Mouse (Mus musculus): ENCODE measurements at regions not wholly inside any gene's neighbourhood (a gene's known extent, or its start where the extent isn't known, plus 50 kb on each side); places are given as distances from the start of the nearest gene placed in this dataset.
"Not testable (repeated sequence)": the region's sequence is repeated elsewhere in the genome, so short reads cannot be mapped to it uniquely, and the experiment has no call there.

DNA sequence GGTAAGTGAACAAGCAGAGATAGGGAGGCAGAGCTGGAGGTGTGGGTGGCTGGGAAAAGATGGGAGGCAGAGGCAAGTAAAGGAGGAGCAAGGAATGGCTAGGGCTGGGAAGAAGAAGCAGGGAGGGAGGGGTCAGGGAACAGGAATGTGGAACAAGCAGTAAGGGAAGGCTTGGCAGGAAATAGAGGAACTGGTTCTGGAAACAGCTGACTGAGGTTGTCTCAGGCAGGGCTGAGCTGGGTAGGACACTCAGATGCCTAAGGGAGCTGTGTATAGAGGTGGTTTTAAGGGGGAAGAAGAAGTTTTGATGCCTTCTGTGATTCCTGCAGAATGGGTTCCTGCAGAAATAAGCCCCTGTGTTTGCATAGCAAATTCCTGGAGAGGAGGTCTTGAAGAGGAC is 92.7 kb downstream of the Nucb2 start:
- no peak for DNase-seq

DNA sequence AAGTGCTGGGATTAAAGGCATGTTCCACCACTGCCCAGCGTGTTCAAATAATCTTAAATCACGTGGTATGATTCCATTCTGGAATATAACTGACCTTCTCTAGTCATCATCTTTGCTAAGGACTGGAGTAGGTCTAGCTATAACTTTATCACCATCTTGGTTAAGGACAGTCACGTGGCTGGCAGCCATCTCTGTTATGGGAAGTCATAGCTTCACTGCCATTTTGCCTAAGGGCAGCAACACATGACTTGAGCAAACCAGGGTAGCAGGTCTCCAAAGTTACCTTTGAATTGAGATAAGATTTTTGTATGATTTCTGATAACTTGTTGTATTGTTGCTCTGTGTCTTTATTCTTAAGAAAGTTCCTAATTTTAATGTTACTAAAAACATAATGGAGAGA is 96.2 kb downstream of the Nucb2 start:
- no peak for DNase-seq

DNA sequence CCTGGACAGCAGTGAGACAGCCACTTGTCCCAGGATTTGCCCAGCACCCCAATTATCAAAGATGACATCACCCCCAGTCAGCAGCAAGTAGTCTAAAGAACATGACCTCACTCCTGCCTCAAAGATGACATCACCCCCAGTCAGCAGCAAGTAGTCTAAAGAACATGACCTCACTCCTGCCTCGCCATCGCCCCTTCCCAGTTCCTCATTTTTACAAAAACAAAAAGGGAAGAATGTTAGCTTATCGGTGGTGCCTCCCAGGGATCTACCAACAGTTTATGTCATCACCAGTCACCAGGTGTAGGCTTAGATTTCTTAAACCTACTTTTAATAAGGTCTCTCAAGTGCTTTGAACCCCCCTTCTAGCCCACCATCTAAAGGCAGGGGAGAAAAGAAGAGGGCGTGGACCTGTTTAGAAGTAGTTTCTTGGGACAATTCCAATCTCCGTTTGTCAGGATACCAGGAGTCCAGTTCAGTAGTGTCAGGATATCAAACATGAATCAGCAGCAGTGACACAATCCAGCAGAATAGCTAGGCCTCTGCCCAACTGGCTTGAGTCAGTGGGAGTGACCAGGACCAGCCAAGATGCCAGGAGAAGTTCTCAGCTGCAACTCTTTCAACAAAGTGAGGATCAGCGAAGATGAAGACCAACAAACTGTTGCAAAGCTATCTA is 99.1 kb downstream of the Nucb2 start:
- no peak for DNase-seq

DNA sequence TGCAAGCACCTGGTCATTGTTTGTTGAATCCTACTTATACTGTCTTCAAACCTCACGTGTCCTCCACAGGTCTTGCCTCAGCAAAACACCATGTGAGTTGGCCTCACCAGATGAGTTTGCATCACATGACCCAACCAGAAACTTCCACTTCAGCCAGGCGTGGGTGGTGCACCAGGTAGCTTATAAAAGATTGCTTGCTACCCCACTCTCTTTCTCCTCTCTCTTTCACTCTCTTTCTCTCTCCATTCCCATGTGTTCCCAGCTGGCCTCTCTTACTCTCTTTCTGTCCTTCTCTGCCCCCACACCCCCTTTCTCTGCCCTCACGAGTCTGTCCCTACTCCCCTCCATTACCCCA is 99.6 kb downstream of the Nucb2 start:
- DNase-seq, result no peak

DNA sequence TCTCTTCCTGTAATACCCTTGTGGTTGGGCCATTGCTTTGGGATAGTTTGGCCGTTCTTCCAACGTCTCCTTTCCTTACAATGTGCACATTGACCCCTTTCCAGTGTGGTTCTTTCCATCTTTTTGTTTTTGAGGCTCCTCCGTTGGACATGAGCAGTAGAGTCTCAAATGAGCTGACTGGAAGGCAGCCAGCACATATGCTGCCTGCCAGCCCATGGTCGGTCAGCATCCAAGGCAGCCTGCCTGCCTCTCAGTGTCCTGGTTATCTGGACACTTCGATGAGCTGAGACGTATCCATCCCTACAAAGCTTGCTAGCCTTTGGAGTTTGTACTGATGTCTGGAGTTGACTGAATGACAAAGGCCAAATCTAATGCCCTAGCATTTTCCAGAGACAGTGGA is 102.1 kb downstream of the Nucb2 start:
- no peak for DNase-seq

DNA sequence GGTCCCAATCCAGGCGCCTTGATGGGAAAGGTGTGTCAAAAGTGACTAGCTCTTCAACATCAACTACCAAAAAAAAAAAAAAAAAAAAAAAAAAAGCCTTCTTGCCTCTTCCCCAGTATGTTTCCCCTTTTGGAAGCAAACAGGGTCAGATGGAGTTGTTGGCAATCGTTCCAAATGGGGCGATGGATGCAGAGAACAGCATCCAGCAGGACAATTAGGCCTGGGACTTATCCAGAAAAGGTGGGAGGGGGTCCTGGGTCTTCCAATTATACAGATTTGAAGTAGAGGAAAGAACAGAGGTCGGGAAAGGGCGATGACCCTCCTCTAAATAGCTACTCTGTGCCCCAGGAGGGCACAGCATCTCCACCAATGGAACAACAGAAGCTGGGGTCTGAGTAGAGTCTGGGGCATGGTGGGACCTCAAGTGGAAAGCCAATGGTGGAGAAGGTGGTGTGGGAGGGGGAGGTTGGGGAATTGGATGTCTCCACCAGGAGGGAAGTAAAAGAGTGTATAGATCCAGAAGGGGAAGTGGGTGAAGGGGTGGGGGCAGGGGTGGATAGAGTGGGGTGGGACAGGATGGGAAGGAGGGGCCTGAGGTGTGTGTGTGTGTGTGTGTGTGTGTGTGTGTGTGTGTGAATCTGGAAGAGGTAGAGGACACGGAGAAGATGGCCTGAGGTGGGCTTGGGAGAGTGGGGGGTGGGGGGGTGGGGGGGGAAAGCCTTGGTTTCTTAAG is 102.7 kb downstream of the Nucb2 start:
- no peak for DNase-seq

DNA sequence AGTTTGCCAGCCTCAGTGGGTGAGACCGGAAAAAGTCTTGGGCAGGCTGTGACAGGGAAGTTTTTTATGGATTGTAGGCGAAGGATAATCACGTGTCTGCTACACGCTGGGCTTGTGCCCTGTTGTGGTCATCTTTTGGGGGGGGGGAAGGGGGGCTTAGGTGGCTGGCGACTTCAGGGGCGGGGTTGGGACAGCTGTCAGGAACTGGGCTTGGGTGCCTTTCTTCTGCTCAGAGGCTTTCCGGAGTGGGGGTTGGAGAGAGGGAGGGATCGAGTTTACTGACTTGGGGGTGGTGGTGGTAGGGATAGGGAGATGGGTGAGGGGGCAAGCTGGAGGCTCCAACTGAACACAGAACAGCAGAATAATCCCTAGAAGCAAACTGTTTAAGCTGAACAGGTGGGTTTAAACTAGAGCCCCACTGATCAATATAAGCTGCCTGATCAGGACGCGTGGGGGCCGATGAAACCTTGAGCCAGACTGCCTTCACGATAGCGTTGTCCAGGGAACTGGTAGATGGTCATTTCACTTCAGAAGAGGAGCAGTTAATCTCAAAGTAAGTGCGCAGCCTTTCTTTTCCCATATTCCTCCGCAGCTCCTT is 103.6 kb downstream of the Nucb2 start:
- DNase-seq, result peak; percentile 16

DNA sequence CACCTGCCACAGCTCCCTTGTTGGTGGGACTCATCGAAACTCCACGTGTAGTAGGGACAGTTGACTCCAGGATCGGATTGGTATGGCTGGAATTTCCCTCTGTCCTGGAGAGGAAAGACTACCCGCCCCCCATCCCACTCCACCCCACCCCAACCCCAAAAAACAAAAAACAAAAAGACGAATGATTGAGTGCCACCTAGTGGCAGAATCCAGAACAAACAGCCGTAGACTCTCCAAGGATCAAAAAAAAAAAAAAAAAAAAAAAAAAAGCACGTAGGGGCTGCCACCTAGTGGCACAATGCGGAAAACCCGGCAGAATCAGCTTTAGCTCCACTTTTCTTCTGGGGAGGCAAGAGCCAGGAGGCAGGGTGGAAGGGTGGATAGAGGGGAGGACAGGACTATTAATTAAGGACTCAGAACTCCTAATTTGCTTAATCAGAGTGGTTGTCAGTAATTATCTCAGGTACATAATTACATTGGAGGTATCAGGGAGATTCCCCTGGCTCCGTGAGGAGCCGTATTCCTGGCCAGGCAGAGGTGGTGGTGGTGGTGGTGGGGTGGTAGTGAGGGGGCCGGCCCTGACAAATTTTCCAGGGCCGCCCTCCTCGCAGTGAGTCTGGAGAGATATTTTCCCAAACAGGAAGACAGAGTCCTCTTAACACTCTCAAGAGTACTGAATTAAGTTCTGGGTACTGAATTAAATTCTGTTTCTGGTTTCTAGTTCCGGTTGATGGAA is 104.3 kb downstream of the Nucb2 start:
- DNase-seq, result peak; percentile 51

DNA sequence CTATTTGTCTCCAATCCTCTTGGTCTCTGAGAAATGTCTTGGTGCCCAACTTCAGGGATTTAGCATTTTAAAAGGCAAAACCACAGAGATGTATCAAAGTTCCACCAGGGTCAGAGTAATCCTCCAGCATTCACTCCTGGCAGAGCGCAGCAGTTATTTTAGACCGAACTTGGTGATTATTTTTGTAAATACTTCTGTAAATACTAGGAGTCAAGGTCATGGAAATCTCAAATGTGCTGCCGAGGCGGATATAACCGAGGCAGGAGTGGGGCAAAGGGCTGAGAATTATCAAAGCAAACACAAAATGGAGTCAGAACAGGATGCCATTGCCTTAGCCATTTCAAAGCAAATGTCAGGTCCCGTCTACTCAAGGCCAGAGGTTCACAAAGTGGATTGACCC is 105.2 kb downstream of the Nucb2 start:
- no peak for DNase-seq

DNA sequence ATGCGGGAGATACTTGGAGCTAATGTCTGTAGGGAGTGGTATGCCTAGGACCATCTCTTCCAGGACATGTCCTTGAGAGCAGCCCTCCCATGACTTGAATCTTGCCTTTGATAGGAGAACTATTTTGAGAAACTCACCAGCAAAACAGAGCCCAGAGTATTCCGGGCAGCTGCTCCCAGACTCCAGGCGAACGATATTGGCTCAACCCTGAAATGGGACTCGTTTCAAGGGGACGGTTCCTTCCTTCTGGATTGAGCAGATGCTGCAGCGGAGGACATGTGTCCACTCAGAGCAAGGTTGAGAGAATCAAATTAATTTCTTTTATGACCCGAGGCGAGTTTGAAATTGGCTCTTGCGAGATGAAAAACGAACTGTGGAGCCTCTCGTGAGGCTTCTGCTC is 105.7 kb downstream of the Nucb2 start:
- DNase-seq, result no peak

DNA sequence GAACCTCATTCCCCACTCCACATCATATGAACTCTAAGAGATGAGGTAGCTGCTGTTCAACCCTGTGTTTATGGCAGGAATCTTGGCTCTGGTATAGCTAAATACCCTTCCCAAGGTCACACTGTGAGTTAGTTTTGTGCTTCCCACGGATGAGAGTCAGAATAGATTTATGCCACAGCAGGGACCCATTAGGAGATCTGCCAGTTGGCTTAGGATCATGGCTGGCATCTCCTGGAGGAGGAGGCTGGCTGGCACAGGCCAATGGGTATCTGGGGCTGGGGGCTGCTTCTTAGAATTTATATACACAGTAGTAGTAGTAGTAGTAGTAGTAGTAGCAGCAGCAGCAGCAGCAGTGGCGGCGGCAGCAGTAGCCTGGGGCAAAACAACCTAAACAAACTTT is 111.8 kb downstream of the Nucb2 start:
- DNase-seq, result no peak

DNA sequence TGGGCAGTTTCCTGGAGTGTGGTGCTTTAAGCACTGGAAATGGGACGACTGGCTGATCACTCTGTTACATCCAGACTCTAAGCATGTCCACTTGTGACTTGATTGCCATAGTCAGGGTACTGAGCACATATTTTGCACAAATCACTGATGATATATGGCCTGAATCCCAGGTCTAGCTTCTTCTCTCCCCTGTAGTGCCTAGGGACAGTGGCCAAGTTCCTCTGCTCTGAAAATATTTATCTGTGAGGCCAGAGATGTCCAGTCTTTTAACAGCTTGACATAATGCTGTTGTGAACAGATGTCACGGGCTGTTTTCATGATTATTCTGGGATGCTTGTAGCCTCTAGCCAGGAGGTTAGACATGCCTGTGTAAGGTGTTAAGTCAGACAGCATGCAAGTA is 115.5 kb downstream of the Nucb2 start:
- no peak for DNase-seq

DNA sequence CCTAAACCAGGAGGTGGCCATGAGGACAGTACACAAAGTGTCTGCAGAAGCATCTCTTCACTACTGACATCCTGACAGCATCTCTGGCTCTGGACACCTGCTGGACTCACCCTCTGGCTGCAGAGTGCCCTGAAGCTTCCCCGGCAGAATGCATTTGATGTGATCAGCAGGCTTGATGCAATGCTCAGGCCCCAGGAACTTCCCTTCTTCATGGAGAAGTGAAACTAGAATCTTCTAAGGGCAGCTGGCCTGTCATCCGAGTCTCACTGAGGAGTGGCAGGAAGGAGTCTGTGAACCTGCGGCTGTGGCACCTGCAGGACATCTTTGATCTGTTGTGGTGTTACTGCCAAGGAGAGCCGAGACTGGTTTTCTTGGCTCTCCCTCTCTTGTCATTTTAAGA is 116.2 kb downstream of the Nucb2 start:
- no peak for DNase-seq

DNA sequence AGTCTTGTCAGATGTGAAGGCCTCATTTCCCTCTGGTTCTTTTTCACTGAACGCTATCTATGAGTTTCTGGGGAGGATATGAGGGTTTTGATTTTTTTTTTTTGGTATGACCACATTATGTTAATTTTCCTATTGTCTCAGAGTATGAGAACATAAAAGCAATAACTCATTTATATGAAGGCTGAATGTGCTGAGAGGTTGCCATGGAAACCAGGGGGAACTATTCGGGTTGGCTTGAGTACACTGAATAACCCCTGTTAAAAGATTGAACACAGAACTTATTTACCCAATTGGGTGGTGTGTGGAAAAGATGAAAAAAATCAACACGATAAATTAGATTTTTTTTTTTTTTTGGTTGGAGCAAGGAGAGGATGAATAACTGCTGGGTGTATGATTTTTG is 129.0 kb downstream of the Nucb2 start:
- no peak for DNase-seq

DNA sequence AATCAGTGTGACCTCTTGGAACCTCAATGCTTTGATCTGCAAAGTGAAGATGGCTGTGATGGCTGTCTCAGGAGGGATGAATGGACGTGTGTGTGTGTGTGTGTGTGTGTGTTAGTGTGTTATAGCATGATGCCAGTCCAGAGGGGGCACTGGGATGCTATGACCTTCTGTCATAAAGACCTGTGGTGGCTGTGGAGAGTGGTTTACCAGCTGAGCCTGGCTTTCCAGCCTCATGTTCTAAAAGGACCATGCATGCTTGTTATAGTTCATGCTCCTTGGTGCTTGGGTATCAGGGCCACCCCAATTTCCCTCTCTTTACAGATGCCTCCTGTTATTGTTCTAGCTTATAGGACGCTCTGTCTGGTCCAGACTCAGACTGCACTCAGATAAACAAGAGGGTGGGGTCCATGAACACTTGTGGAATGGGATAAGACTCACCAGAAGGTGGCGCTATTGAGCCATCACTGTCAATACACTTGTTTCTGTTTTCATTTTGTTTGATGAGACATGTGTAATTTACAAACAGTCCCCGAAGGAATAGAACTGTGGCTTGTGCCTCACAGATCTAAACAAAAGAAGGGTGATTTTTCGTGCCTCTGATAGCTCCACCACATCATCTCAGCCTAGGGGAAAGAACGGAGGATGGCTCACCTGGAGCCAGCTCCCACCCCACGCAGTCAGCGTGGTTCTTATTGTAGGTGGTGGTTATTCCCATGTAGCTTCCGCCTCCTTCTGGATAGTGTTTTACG is 140.9 kb downstream of the Nucb2 start:
- peak; percentile 35 for DNase-seq

DNA sequence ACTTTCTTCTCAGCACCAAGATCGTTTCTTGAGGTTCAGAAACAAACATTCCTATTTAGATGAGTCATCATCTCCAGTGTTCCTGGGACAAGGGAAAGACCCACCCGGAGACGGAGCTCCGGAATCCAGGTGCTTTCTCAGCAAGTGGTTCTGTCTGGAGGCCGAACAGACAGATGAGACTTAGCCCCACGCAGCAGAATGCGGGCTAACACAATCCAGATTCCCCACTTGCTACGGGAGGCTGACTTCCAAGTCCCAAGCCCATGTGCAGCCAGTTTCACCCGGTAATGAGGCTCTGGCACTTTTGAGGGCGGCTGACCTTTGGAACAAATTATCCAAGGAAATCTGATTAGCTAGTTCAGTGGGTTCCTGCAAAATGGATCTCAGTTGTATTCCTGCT is 150.3 kb downstream of the Nucb2 start:
- DNase-seq, result peak; percentile 7

DNA sequence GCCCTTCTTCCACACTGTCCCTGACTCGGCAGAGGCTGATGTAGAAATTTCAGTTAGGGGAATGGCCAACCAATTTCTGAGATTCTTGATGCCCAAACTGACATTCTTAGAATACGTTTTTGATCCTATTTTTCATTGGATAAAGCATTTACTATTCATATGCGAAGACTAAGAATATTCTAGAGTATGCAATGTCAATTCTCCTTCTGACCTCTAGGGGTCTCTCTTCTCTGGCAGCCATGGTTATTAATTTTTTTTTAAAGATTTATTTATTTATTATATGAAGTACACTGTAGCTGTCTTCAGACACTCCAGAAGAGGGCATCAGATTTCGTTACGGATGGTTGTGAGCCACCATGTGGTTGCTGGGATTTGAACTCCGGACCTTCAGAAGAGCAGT is 152.9 kb downstream of the Nucb2 start:
- not testable (repeated sequence) for DNase-seq

DNA sequence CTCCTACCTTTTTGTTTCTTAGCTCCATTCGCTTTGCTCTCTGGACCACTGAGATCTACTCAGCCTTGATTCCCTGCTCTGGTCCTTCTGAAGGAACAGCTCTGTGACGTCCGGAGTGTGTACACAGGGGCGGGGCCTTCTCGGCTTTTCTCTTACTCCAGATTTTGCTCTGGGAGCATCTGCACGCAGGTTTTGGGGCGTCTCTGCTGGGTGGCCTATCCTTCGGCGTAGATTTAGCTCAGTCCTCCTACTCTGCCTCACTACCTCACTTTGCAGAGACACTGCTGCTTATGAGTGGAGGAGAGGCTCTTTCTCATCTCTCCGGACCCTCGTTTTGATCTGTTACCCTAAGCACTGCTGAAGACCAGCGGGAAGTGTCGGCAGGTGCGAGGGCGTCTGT is 161.4 kb downstream of the Nucb2 start:
- DNase-seq, result no peak

DNA sequence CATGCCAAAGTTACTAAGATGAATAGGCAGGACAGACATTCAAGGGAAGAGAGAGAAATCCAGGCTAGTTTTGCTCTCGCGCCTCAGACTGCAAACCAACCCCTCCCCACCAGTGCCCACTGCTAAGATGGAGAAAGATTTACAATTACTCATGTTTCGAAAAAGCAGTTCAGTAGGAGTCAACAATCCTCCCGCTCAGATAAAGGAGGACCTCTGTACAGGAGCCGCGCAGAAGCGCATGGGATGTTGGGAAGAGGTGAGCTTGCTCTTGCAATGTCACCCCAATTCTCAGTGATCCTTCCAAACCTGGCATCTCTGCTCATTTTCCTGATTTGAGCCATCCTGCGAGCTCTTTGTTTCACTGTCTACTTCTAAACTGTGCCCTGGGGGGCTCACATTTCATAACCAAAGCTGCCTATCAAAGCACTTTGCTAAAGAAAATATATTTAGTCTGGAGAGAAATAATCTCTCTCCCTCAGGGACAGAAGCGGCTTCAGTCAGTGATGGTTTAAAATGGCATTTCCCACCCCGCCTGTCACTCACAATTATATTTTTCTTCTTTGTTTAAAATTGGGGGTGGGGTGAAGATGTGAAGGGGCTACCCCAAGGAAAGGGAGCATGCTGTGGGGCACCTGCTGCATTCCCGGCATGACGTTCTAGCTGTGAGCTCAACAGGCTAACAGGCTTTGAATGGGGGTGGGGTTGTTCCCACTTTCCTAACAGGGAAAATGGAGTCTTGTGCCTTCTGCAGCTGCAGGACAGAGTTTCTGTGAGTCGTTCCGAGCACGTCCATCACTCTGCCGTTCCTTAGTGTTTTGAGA is 170.2 kb downstream of the Nucb2 start:
- no peak for DNase-seq

DNA sequence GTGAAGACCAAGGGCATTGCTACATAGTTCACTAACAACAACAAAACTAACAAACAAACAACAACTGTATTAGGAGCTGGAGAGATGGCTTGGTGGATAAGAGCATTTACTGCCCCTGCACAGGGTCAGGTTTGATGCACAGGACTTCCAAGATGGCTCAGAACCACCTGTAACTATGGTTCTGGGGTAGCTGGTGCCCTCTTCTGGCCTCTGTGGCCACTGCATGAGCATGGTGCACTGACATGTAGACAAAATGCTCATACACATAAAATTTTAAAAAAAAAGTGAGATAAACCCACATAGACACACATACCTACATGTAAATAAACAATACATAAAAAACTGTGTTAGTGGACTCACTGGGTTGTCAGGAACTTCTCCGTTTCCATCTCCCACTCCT is 172.5 kb downstream of the Nucb2 start:
- DNase-seq, result no peak

DNA sequence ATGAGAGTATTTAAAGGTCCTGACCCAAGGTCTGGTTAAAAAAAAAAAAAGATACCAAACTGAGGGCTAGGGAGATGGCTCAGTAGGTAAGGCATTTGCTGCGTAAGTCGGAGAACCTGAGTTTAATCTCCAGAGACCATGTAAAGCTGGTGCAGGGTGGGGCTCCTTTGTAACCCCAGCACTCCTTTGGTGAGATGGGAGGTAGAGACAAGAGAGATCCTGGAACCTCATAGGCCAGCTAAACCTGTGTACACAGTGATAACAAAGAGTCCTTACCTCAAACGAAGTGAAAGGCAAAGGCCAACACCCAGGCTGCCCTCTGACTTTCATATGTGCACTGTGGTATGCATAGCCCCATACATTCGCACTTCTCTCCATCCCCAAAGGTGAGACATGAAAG is 175.0 kb downstream of the Nucb2 start:
- no peak for DNase-seq

DNA sequence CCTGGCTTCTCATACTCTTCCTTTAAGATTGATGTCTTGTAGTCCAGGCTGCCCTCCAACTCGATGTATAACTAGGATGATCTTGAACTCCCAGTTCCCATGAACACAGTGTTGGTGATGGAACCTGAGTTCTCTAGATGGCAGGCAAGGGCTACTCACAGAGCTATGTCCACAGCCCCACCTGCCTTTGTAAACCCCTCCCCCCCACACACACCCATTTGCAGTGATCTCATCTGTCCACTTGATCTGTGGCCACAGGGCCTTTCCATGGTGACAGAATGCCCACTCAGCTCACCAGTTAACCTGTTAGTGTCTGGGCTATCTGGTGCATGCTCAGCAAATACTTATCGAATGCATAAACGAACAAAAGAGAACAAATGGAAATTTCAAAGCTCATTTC is 176.4 kb downstream of the Nucb2 start:
- no peak for DNase-seq

Measured in kidney, adult 18-20 months (tissue).